Comparison of ENCODE assay signal across 18 mouse cellular contexts in the genomic region with DNA sequence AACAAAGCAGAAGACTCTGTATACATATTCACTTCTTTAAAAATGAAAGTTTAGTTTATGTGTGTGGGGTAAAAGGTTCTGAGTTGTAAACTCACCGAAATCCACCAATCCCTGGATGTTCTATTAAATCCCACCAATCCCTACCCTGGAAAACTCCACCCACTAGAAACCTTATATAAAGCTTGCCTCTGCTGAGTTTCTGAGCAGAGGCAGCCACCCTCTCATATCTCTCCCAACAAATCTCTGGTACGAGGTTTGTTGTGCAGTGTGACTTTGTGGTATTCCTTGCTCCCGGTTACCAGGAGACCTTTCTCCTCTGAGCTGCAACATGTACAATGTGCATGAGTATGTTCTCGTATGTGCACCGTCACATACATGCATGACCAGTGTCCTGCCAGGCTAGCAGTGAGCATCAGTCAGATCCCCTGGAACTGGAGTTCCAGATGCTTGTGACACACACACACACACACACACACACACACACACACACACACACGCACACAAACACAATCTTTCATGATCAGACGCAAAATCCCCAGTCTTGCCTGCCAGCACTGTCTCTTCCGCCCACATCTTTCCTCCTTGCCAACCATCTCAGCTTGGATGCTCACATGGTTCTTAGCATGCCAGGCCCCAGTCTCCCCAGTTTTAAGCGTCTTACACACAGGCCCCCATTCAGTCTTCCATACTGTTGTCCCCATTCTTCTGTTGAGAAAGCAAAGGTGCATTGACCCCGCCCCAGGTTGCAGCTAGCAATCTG.
DNase-seq lines count a peak whose midpoint lies in the region; ATAC-seq and TF ChIP-seq lines count a peak whose summit lies in the region.
"Had no signal": no experiment of that assay in that cellular context is flagged by ENCODE, and none has a peak within 500 bp of the region (broad histone marks: within the 10 kb centered on the region; RNA-seq: fewer than 3 reads in every experiment).

No protein-coding gene starts in this region.

- no peak for TF ChIP-seq CTCF in midbrain, postnatal 0 days (IDR thresholded peaks at IDR 0.05)

- ATAC-seq in midbrain, embryonic 11.5 days (ENCODE audit: low FRiP score): no peak
- ATAC-seq in midbrain, postnatal 0 days (ENCODE audit: low FRiP score): no peak
- ATAC-seq: forebrain, embryonic 15.5 days had no signal

- DNase-seq in layer of hippocampus, adult 9-11 months: peak; percentile 60
- DNase-seq in layer of hippocampus, adult 9-10 months (ENCODE audit: low spot score): no peak
- DNase-seq in midbrain, embryonic 11.5 days (ENCODE audit: low spot score, missing footprints): peak; percentile 60
- no peak for DNase-seq in midbrain, postnatal 0 days (ENCODE audit: low spot score)
- DNase-seq in right cerebral cortex, postnatal 10 days (ENCODE audit: low spot score in 2 of 2): peak; percentile 64 to 74
- DNase-seq in right cerebral cortex, postnatal 36 days (ENCODE audit: low spot score in 2 of 2): peak; percentile 24 to 39
- DNase-seq in cerebellum, postnatal 10 days: no peak
- DNase-seq: adrenal gland, adult 2 months; adrenal gland, postnatal 25 days; cerebellum, adult 2 months; cerebellum, postnatal 14 days; embryo, embryonic 11 days; gastrocnemius, postnatal 14 days had no signal

- H3K9me3 ChIP-seq in midbrain, embryonic 11.5 days (ENCODE audit: control insufficient read depth, low read length): no peaks in the 10 kb centered on the region
- H3K9me3 ChIP-seq in midbrain, postnatal 0 days (ENCODE audit: low read length): no peaks in the 10 kb centered on the region
- H3K9me3 ChIP-seq: embryonic facial prominence, embryonic 12.5 days; forebrain, embryonic 15.5 days; hindbrain, embryonic 10.5 days; hindbrain, embryonic 15.5 days had no signal

- no peaks in the 10 kb centered on the region for H3K27me3 ChIP-seq in midbrain, embryonic 11.5 days (ENCODE audit: control insufficient read depth, insufficient read depth, low read length)
- no peaks in the 10 kb centered on the region for H3K27me3 ChIP-seq in midbrain, postnatal 0 days (ENCODE audit: insufficient read depth, low read length)
- H3K27me3 ChIP-seq: embryonic facial prominence, embryonic 12.5 days; forebrain, embryonic 15.5 days; heart, embryonic 12.5 days; hindbrain, embryonic 15.5 days had no signal

- no peak overlapping the region for H3K4me3 ChIP-seq in midbrain, embryonic 11.5 days (ENCODE audit: low read depth, low read length)
- no peak overlapping the region for H3K4me3 ChIP-seq in midbrain, postnatal 0 days (ENCODE audit: low read depth, low read length)
- H3K4me3 ChIP-seq: embryonic facial prominence, embryonic 12.5 days; forebrain, embryonic 15.5 days; heart, embryonic 12.5 days; hindbrain, embryonic 10.5 days; hindbrain, embryonic 15.5 days had no signal

- H3K9ac ChIP-seq in midbrain, embryonic 11.5 days (ENCODE audit: low read length): no peak overlapping the region
- H3K9ac ChIP-seq in midbrain, postnatal 0 days (replicated peaks; ENCODE audit: low read length, poor library complexity, severe bottlenecking): no peak overlapping the region
- H3K9ac ChIP-seq: embryonic facial prominence, embryonic 12.5 days; forebrain, embryonic 15.5 days; heart, embryonic 12.5 days; hindbrain, embryonic 15.5 days had no signal

- H3K36me3 ChIP-seq in midbrain, embryonic 11.5 days (ENCODE audit: control insufficient read depth, insufficient read depth, low read length): no peaks in the 10 kb centered on the region
- H3K36me3 ChIP-seq in midbrain, postnatal 0 days (ENCODE audit: insufficient read depth, low read length): no peaks in the 10 kb centered on the region
- H3K36me3 ChIP-seq: embryonic facial prominence, embryonic 12.5 days; forebrain, embryonic 15.5 days; heart, embryonic 12.5 days; hindbrain, embryonic 10.5 days; hindbrain, embryonic 15.5 days had no signal

- H3K4me2 ChIP-seq in midbrain, embryonic 11.5 days: no peak overlapping the region
- no peak overlapping the region for H3K4me2 ChIP-seq in midbrain, postnatal 0 days (ENCODE audit: low read depth, low read length, poor library complexity, severe bottlenecking)
- H3K4me2 ChIP-seq: embryonic facial prominence, embryonic 12.5 days; forebrain, embryonic 15.5 days; heart, embryonic 12.5 days; hindbrain, embryonic 15.5 days had no signal

- H3K27ac ChIP-seq in midbrain, embryonic 11.5 days (ENCODE audit: low read depth, low read length): no peak overlapping the region
- no peak overlapping the region for H3K27ac ChIP-seq in midbrain, postnatal 0 days (ENCODE audit: low read depth, low read length)
- H3K27ac ChIP-seq: embryonic facial prominence, embryonic 12.5 days; forebrain, embryonic 15.5 days; hindbrain, embryonic 10.5 days; hindbrain, embryonic 15.5 days had no signal

- no peaks in the 10 kb centered on the region; the same call in 1 of the 2 replicates for H3K4me1 ChIP-seq in midbrain, embryonic 11.5 days (ENCODE audit: control insufficient read depth, insufficient read depth, low read length)
- no peaks in the 10 kb centered on the region for H3K4me1 ChIP-seq in midbrain, postnatal 0 days (ENCODE audit: insufficient read depth, low read length)

- WGBS in midbrain, embryonic 11.5 days: 90% methylated on average over 10 of the region's 10 CpGs
- WGBS in midbrain, postnatal 0 days: 90% methylated on average over 10 of the region's 10 CpGs

Comparison
In these comparisons a context has a peak if more than half of its experiments do, and no peak if none do; other contexts are left out.
1. DNase-seq: peak in layer of hippocampus, adult 9-11 months (single experiment), midbrain, embryonic 11.5 days (single experiment), right cerebral cortex, postnatal 10 days (2 of 2) and right cerebral cortex, postnatal 36 days (2 of 2); none in layer of hippocampus, adult 9-10 months (single experiment), midbrain, postnatal 0 days (single experiment) and cerebellum, postnatal 10 days (0 of 2).